Mouse (Mus musculus): ENCODE data around the gene Ccdc88a. TPM values are rescaled to one million over a fixed set of nuclear protein-coding genes. Genes with fewer than 3 reads are reported as not detected.

Gene Ccdc88a
- polyA plus RNA-seq, 1 experiment, result 0.33 TPM

DNA sequence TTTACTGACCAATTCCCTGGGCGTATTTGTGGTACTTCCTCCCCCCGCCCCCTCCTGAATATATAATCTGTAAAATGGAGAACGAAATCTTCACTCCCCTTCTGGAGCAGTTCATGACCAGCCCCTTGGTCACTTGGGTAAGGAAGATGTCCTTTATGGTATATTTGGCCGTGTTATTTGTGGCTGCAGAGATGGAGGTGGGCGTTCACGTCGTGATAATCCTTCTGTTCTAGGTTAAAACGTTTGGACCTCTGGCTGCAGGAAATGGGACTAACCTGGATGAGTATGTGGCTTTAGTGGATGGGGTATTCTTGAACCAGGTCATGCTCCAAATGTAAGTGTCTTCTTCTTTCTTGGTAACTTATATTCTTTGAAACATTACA is 807 bp downstream of the Ccdc88a start:
- peaks cover 20% of the 10 kb centered on the region for H3K27me3 ChIP-seq (ENCODE audit: control insufficient read depth)
- H3K36me3 ChIP-seq (ENCODE audit: control insufficient read depth), result no peaks in the 10 kb centered on the region
- H3K4me1 ChIP-seq (ENCODE audit: control insufficient read depth), result peaks cover 19% of the 10 kb centered on the region
- H3K4me3 ChIP-seq (replicated peaks), result peak overlapping the region; percentile 92
- no peaks in the 10 kb centered on the region for H3K9me3 ChIP-seq (ENCODE audit: control insufficient read depth, low read length)
- TF ChIP-seq TAL1 (IDR thresholded peaks at IDR 0.05; ENCODE audit: low read length), result no peak
- no peak for TF ChIP-seq GATA1 (IDR thresholded peaks at IDR 0.05; ENCODE audit: low read length)

DNA sequence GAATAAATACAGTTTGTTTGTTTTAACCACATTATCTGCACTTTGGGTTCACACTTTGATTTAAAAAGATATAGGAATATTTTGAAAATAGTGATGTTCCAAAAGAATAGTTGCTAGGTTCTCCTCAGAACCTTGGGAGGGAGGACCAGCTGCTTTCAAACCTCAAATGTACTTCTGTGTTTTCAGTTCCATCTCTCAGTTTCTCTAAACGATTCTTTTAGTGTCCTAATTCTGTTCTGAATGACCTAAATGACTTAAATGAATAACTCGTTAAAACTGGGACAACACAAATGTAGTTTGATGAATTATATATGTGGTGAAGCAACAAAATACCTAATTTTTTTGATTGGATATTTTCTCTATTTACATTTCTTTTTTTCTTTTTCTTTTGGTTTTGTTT is 3.2 kb downstream of the Ccdc88a start:
- no peaks in the 10 kb centered on the region for H3K36me3 ChIP-seq (ENCODE audit: control insufficient read depth)
- H3K4me1 ChIP-seq (ENCODE audit: control insufficient read depth), result peaks cover 19% of the 10 kb centered on the region
- TF ChIP-seq TAL1 (IDR thresholded peaks at IDR 0.05; ENCODE audit: low read length) (no peak), GATA1 (IDR thresholded peaks at IDR 0.05; ENCODE audit: low read length) (no peak)

GRCm38 (mm10) chr11:29378751-29379150 is 5.3 kb downstream of the Ccdc88a start:
- no peaks in the 10 kb centered on the region for H3K36me3 ChIP-seq (ENCODE audit: control insufficient read depth)
- H3K4me3 ChIP-seq (replicated peaks), result no peak overlapping the region
- no peaks in the 10 kb centered on the region for H3K9me3 ChIP-seq (ENCODE audit: control insufficient read depth, low read length)
- no peaks in the 10 kb centered on the region for H3K27me3 ChIP-seq (ENCODE audit: control insufficient read depth)
- no peak for TF ChIP-seq TAL1 (IDR thresholded peaks at IDR 0.05; ENCODE audit: low read length)
- TF ChIP-seq GATA1 (IDR thresholded peaks at IDR 0.05; ENCODE audit: low read length), result no peak
- H3K4me1 ChIP-seq (ENCODE audit: control insufficient read depth), result peaks cover 16% of the 10 kb centered on the region

More for the DNA sequence above, 3.2 kb downstream of the Ccdc88a start:
- no peaks in the 10 kb centered on the region for H3K9me3 ChIP-seq (ENCODE audit: control insufficient read depth, low read length)
- H3K4me3 ChIP-seq (replicated peaks), result no peak overlapping the region
- peaks cover 14% of the 10 kb centered on the region for H3K27me3 ChIP-seq (ENCODE audit: control insufficient read depth)

GRCm38 (mm10) chr11:29383493-29383892 is 10.0 kb downstream of the Ccdc88a start:
- Histone ChIP-seq H3K4me3 (replicated peaks) (no peak overlapping the region), H3K4me1 (ENCODE audit: control insufficient read depth) (peaks cover 6% of the 10 kb centered on the region), H3K27me3 (ENCODE audit: control insufficient read depth) (no peaks in the 10 kb centered on the region), H3K9me3 (ENCODE audit: control insufficient read depth, low read length) (no peaks in the 10 kb centered on the region), H3K36me3 (ENCODE audit: control insufficient read depth) (no peaks in the 10 kb centered on the region)
- TF ChIP-seq GATA1 (IDR thresholded peaks at IDR 0.05; ENCODE audit: low read length), result no peak
- TF ChIP-seq TAL1 (IDR thresholded peaks at IDR 0.05; ENCODE audit: low read length), result no peak

- Histone ChIP-seq H3K4me1 (ENCODE audit: control insufficient read depth) (peaks cover 6% of the 10 kb centered on the region), H3K27me3 (ENCODE audit: control insufficient read depth) (no peaks in the 10 kb centered on the region), H3K36me3 (ENCODE audit: control insufficient read depth) (no peaks in the 10 kb centered on the region), H3K9me3 (ENCODE audit: control insufficient read depth, low read length) (no peaks in the 10 kb centered on the region), H3K4me3 (replicated peaks) (no peak overlapping the region)
- TF ChIP-seq TAL1 (IDR thresholded peaks at IDR 0.05; ENCODE audit: low read length) (no peak), GATA1 (IDR thresholded peaks at IDR 0.05; ENCODE audit: low read length) (no peak)
These were observed 10.5 kb downstream of the Ccdc88a start for GRCm38 (mm10) chr11:29384001-29384400.

DNA sequence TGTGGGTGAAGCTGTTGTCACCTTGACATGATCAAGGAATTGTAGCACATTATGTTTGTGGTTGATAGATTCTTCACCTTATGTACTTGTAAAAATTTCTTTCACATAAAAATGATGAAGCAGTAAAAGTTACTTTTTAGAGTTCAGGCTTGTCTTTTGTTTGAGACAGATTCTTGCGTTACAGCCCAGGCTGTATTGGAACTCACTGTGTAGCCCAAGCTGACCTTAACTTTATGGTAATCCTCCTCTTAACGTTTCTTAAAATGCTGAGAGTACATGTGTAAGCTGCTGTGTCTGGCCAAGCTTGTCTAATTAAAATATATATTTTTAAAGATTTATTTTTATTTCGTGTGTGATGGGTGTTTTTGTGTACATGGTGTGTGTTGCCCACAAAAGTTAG is 11.2 kb downstream of the Ccdc88a start:
- no peak for TF ChIP-seq TAL1 (IDR thresholded peaks at IDR 0.05; ENCODE audit: low read length)
- no peak for TF ChIP-seq GATA1 (IDR thresholded peaks at IDR 0.05; ENCODE audit: low read length)
- H3K9me3 ChIP-seq (ENCODE audit: control insufficient read depth, low read length), result no peaks in the 10 kb centered on the region
- H3K4me1 ChIP-seq (ENCODE audit: control insufficient read depth), result peaks cover 6% of the 10 kb centered on the region
- H3K36me3 ChIP-seq (ENCODE audit: control insufficient read depth), result no peaks in the 10 kb centered on the region
- H3K4me3 ChIP-seq (replicated peaks), result no peak overlapping the region
- no peaks in the 10 kb centered on the region for H3K27me3 ChIP-seq (ENCODE audit: control insufficient read depth)

DNA sequence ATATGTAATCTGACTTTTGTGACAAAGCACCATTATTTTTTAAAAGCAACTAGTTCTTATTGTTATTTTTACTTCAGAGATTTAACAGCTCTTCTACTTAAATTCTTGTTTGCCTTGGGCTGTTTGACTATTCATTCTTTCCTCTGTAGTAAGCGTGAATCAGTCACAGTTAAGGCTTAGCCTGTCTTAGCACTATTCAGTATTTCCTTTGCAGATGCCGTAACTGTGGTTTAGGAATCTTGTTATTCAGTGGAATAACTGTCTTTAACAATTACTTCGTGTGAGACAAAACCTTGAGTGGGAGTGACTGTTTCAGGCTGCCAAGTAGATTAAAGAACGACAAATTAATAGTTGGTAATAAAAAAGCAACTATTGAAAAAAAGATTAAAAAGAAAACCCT is 16.5 kb downstream of the Ccdc88a start:
- H3K36me3 ChIP-seq (ENCODE audit: control insufficient read depth), result no peaks in the 10 kb centered on the region
- H3K4me1 ChIP-seq (ENCODE audit: control insufficient read depth), result no peaks in the 10 kb centered on the region
- no peaks in the 10 kb centered on the region for H3K9me3 ChIP-seq (ENCODE audit: control insufficient read depth, low read length)
- TF ChIP-seq TAL1 (IDR thresholded peaks at IDR 0.05; ENCODE audit: low read length) (no peak), GATA1 (IDR thresholded peaks at IDR 0.05; ENCODE audit: low read length) (no peak)
- no peaks in the 10 kb centered on the region for H3K27me3 ChIP-seq (ENCODE audit: control insufficient read depth)
- no peak overlapping the region for H3K4me3 ChIP-seq (replicated peaks)

GRCm38 (mm10) chr11:29395135-29395746 is 21.8 kb downstream of the Ccdc88a start:
- H3K4me1 ChIP-seq (ENCODE audit: control insufficient read depth), result no peaks in the 10 kb centered on the region
- TF ChIP-seq TAL1 (IDR thresholded peaks at IDR 0.05; ENCODE audit: low read length) (no peak), GATA1 (IDR thresholded peaks at IDR 0.05; ENCODE audit: low read length) (no peak)
- no peaks in the 10 kb centered on the region for H3K9me3 ChIP-seq (ENCODE audit: control insufficient read depth, low read length)
- H3K36me3 ChIP-seq (ENCODE audit: control insufficient read depth), result no peaks in the 10 kb centered on the region
- H3K4me3 ChIP-seq (replicated peaks), result no peak overlapping the region
- no peaks in the 10 kb centered on the region for H3K27me3 ChIP-seq (ENCODE audit: control insufficient read depth)

DNA sequence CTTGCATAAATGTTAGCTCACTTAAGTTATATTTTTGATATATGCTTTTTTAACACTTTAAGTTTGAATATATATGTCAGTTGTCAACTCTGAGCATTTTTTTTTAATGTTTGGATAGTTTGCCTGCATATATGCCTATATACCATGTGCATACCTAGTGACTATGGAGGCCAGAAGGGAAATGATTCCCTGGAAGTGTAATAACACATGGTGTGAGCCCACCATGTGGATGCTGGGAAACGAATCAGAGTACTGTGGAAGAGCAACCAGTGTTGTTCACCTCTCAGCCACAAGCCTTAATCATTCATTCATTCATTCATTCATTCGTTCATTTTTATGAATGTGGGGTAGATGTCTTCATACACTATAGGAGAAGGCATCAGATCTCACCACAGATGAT is 26.9 kb downstream of the Ccdc88a start:
- TF ChIP-seq TAL1 (IDR thresholded peaks at IDR 0.05; ENCODE audit: low read length) (no peak), GATA1 (IDR thresholded peaks at IDR 0.05; ENCODE audit: low read length) (no peak)
- no peaks in the 10 kb centered on the region for H3K27me3 ChIP-seq (ENCODE audit: control insufficient read depth)
- H3K4me1 ChIP-seq (ENCODE audit: control insufficient read depth), result no peaks in the 10 kb centered on the region
- no peaks in the 10 kb centered on the region for H3K9me3 ChIP-seq (ENCODE audit: control insufficient read depth, low read length)
- no peak overlapping the region for H3K4me3 ChIP-seq (replicated peaks)
- no peaks in the 10 kb centered on the region for H3K36me3 ChIP-seq (ENCODE audit: control insufficient read depth)

GRCm38 (mm10) chr11:29406292-29406691 is 32.8 kb downstream of the Ccdc88a start:
- Histone ChIP-seq H3K27me3 (ENCODE audit: control insufficient read depth) (no peaks in the 10 kb centered on the region), H3K4me3 (replicated peaks) (no peak overlapping the region), H3K36me3 (ENCODE audit: control insufficient read depth) (no peaks in the 10 kb centered on the region), H3K9me3 (ENCODE audit: control insufficient read depth, low read length) (no peaks in the 10 kb centered on the region), H3K4me1 (ENCODE audit: control insufficient read depth) (no peaks in the 10 kb centered on the region)
- no peak for TF ChIP-seq GATA1 (IDR thresholded peaks at IDR 0.05; ENCODE audit: low read length)
- TF ChIP-seq TAL1 (IDR thresholded peaks at IDR 0.05; ENCODE audit: low read length), result no peak

Data from erythroblast, embryonic 14.5 days (primary cell).